Mouse (Mus musculus) liver, embryonic 14.5 days (tissue): ENCODE data around the gene Gpr88. TPM values are rescaled to one million over a fixed set of nuclear protein-coding genes. Genes with fewer than 3 reads are reported as not detected.

Experiments used
- ATAC-seq: fragments of 200-750 bp; cut with Nextera tagmentation; 2 replicates; pipeline ENCODE4 v1.8.0; 2017; ENCODE audit warnings: moderate number of reproducible peaks, mild to moderate bottlenecking, moderate library complexity; ENCODE audit not compliant: insufficient read depth
- DNase-seq, 3 experiments: peaks; one replicate each; pipeline ENCODE4 v3.0.0-alpha.2; 2012 to 2013; ENCODE audit warnings: low read depth in 3 of 3, low spot score in 3 of 3
- H3K27ac ChIP-seq: fragments of 300-500 bp; sonication (generic); 2 replicates; pipeline ENCODE4 v1.5.1; 2014; ENCODE audit warnings: moderate library complexity, mild to moderate bottlenecking, control low read depth, inconsistent platforms
- H3K27me3 ChIP-seq: fragments of 300-500 bp; sonication (generic); 2 replicates; pipeline ENCODE4 v1.6.1; 2014; ENCODE audit warnings: mild to moderate bottlenecking, low read length, moderate library complexity; ENCODE audit not compliant: control insufficient read depth, insufficient read depth
- H3K36me3 ChIP-seq: fragments of 300-500 bp; sonication (generic); replicated peaks from 2 replicates; pipeline ENCODE4 v1.6.1; 2014; ENCODE audit warnings: low read depth; ENCODE audit not compliant: control insufficient read depth, insufficient read depth
- H3K4me1 ChIP-seq, 2 experiments: fragments of 200-500 bp in 1 of 2; fragments of 300-500 bp in 1 of 2; sonication (generic) in 1 of 2; replicated peaks; 2 replicates each; pipeline ENCODE4 v1.6.1; 2012 to 2014; ENCODE audit warnings: antibody characterized with exemption in 1 of 2, inconsistent platforms in 1 of 2, low read length in 1 of 2; ENCODE audit not compliant: control insufficient read depth in 2 of 2, insufficient read depth in 2 of 2
- H3K4me2 ChIP-seq: fragments of 300-500 bp; sonication (generic); 2 replicates; pipeline ENCODE4 v1.6.1; 2014; ENCODE audit warnings: low read depth, mild to moderate bottlenecking, control low read depth, moderate library complexity
- H3K4me3 ChIP-seq, 2 experiments: fragments of 200-500 bp in 1 of 2; fragments of 300-500 bp in 1 of 2; sonication (generic) in 1 of 2; 2 replicates each; pipeline ENCODE4 v1.5.1; 2012 to 2014; ENCODE audit warnings: low read depth in 2 of 2, low read length in 2 of 2, mild to moderate bottlenecking in 2 of 2, control low read depth in 1 of 2, inconsistent platforms in 1 of 2, moderate library complexity in 1 of 2; ENCODE audit not compliant: insufficient read depth in 1 of 2
- H3K9ac ChIP-seq: fragments of 300-500 bp; sonication (generic); replicated peaks from 2 replicates; pipeline ENCODE4 v1.6.1; 2014; ENCODE audit warnings: mild to moderate bottlenecking, control low read depth, moderate library complexity
- H3K9me3 ChIP-seq: fragments of 300-500 bp; sonication (generic); 2 replicates; pipeline ENCODE4 v1.6.1; 2016; ENCODE audit warnings: low read length, mixed read lengths; ENCODE audit not compliant: control insufficient read depth
- CTCF ChIP-seq: IDR thresholded peaks from 2 replicates; pipeline ENCODE4 v1.5.1; 2016; ENCODE audit warnings: antibody characterized with exemption, low read depth, control low read depth
- EP300 ChIP-seq: IDR thresholded peaks from 2 replicates; pipeline ENCODE4 v1.6.1; 2016; ENCODE audit warnings: antibody characterized with exemption, low read depth
- WGBS: fragments of 180-500 bp; shearing (Covaris S2); extraction: QIAGEN DNeasy Blood & Tissue Kit; methylation state at CpG from one replicate; pipeline ENCODE4 v1.1.7; 2014; ENCODE audit not compliant: insufficient replicate concordance; 5-methylcytosine and 5-hydroxymethylcytosine counted together
- polyA plus RNA-seq, 2 experiments: library from polyadenylated mRNA; depleted of rRNA in 1 of 2; stranded (reverse) in 1 of 2; unstranded in 1 of 2; fragments of >200 nt; fragmentation: Nextera tagmentation in 1 of 2; extraction: Ambion mirVana in 1 of 2; gene quantifications; 2 replicates each; pipeline versions ENCODE4 v1.2.1 to v1.2.3; 2012 to 2014

Gene Gpr88
- polyA plus RNA-seq, 2 experiments: 0.08 to 0.17 TPM

GRCm38 (mm10) chr3:116249026-116249425 is 4.3 kb downstream of the Gpr88 start:
- H3K4me2 ChIP-seq: no peak overlapping the region
- no peaks in the 10 kb centered on the region for H3K36me3 ChIP-seq
- no peak for ATAC-seq
- H3K9me3 ChIP-seq: no peaks in the 10 kb centered on the region
- DNase-seq: no peak
- no peaks in the 10 kb centered on the region for H3K4me1 ChIP-seq
- no peak overlapping the region for H3K27ac ChIP-seq
- H3K9ac ChIP-seq: no peak overlapping the region
- no peak overlapping the region for H3K4me3 ChIP-seq
- WGBS: 59% methylated on average over 2 of the region's 2 CpGs
- peaks cover 33% of the 10 kb centered on the region for H3K27me3 ChIP-seq
- no peak for TF ChIP-seq EP300
- TF ChIP-seq CTCF: no peak

GRCm38 (mm10) chr3:116244476-116244875 is 8.8 kb downstream of the Gpr88 start:
- no peak overlapping the region for H3K4me2 ChIP-seq
- ATAC-seq (no peak), DNase-seq (no peak)
- H3K9me3 ChIP-seq: no peaks in the 10 kb centered on the region
- no peak overlapping the region for H3K9ac ChIP-seq
- H3K36me3 ChIP-seq: no peaks in the 10 kb centered on the region
- no peaks in the 10 kb centered on the region for H3K4me1 ChIP-seq
- 46% methylated on average over 6 of the region's 6 CpGs for WGBS
- H3K27ac ChIP-seq: no peak overlapping the region
- TF ChIP-seq EP300 (no peak), CTCF (no peak)
- no peaks in the 10 kb centered on the region for H3K27me3 ChIP-seq
- no peak overlapping the region for H3K4me3 ChIP-seq

- Histone ChIP-seq H3K4me3 (no peak overlapping the region), H3K4me1 (no peaks in the 10 kb centered on the region), H3K4me2 (no peak overlapping the region), H3K9me3 (no peaks in the 10 kb centered on the region), H3K36me3 (no peaks in the 10 kb centered on the region), H3K9ac (no peak overlapping the region), H3K27ac (no peak overlapping the region), H3K27me3 (no peaks in the 10 kb centered on the region)
- no peak for DNase-seq
- 73% methylated on average over 9 of the region's 9 CpGs for WGBS
- TF ChIP-seq CTCF: no peak
- no peak for TF ChIP-seq EP300
- ATAC-seq: no peak
Observed at GRCm38 (mm10) chr3:116242685-116243084, 10.6 kb downstream of the Gpr88 start.

- no peak overlapping the region for H3K4me2 ChIP-seq
- H3K36me3 ChIP-seq: no peaks in the 10 kb centered on the region
- DNase-seq (no peak), ATAC-seq (no peak)
- H3K27me3 ChIP-seq: no peaks in the 10 kb centered on the region
- no peaks in the 10 kb centered on the region for H3K9me3 ChIP-seq
- TF ChIP-seq CTCF (peak; percentile 46), EP300 (no peak)
- H3K4me1 ChIP-seq: peaks cover 0 to 2% of the 10 kb centered on the region in 2 experiments; a peak in 1 of 4 replicates
- no peak overlapping the region for H3K9ac ChIP-seq
- H3K4me3 ChIP-seq: no peak overlapping the region
- H3K27ac ChIP-seq: no peak overlapping the region
- 66% methylated on average over 5 of the region's 5 CpGs for WGBS
Observed at GRCm38 (mm10) chr3:116237527-116237926, 15.8 kb downstream of the Gpr88 start.

GRCm38 (mm10) chr3:116236856-116237255 is 16.4 kb downstream of the Gpr88 start:
- ATAC-seq (peak; percentile 76), DNase-seq (peak; percentile 23 to 32 (median 26))
- peaks cover 0 to 2% of the 10 kb centered on the region in 2 experiments; a peak in 1 of 4 replicates for H3K4me1 ChIP-seq
- H3K4me3 ChIP-seq: no peak overlapping the region
- H3K9me3 ChIP-seq: no peaks in the 10 kb centered on the region
- TF ChIP-seq EP300: no peak
- TF ChIP-seq CTCF: no peak
- no peaks in the 10 kb centered on the region for H3K27me3 ChIP-seq
- H3K36me3 ChIP-seq: no peaks in the 10 kb centered on the region
- 56% methylated on average over 4 of the region's 4 CpGs for WGBS
- no peak overlapping the region for H3K4me2 ChIP-seq
- no peak overlapping the region for H3K27ac ChIP-seq
- no peak overlapping the region for H3K9ac ChIP-seq
